Mouse (Mus musculus) testis, postnatal 10 days (tissue): ENCODE results near the gene Atp8a1.
"Not testable (repeated sequence)": the region's sequence is repeated elsewhere in the genome, so short reads cannot be mapped to it uniquely, and the experiment has no call there.

Experiments used
- DNase-seq: peaks from one replicate; pipeline ENCODE4 v3.0.0; 2021; ENCODE audit warnings: low spot score

The Atp8a1 gene

DNA sequence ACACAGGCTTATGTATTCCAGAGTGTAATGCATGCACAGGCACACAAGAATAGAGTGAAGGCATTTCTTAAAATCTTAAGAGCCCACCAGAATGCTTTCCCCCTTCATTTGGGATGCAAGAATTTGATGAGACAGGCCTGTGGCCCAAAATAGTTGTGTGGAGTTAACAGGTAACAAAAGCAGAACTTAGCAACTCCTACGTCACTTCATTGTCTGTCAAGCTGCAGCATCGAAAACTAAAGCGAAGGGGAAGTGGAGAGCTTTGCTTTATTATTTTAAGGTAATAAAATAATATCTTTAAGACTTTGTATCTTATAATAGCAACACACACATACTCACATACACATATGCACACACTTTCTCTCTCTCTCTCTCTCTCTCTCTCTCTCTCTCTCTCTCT lies 20.3 kb downstream of the Atp8a1 start:
- no peak for DNase-seq

DNA sequence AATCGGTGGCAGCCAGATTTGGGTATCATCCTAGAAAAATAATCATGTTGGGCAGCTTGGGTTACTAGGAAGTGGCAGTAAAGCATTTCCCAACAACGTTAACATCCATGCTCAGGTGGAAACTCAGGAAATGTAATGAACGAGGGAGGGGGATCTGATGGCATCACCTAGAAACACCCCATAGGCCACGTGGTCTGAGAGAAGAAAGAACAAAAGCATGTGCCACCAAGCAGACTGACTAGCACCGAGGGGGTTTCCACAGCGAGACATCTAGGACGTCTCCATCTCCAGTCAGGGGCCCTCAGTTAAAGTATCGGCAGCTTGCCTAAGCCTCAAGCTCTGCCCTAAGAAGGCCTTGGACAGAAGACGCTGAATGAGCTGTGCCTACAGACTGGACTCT lies 21.0 kb downstream of the Atp8a1 start:
- no peak for DNase-seq

- DNase-seq = no peak
These were observed 22.6 kb downstream of the Atp8a1 start for GRCm38 (mm10) chr5:67824600-67824999.

- DNase-seq = no peak
These were observed 23.5 kb downstream of the Atp8a1 start for GRCm38 (mm10) chr5:67823771-67824170.

- no peak for DNase-seq
These were observed 24.6 kb downstream of the Atp8a1 start for GRCm38 (mm10) chr5:67822619-67823018.

- no peak for DNase-seq
These were observed 25.2 kb downstream of the Atp8a1 start for GRCm38 (mm10) chr5:67821987-67822401.

DNA sequence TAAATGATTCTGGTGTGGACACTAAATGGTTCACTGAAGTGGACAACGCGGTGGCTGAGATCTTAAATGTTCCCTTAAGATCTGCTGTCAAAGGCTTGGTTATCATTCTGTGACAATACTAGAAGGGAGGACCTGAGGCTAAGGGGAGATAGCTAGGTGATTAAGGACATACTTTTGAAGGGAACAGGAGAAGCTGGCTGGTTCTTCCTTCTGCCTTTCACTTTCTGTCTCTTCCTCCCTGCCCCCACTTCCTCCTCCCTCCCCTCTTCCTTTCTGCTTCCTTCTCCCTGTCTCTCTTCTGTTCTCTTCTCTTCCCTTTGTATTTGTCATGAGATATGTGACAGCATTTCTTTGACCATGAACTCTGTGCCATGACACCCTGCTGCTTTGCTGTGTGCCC lies 26.0 kb downstream of the Atp8a1 start:
- DNase-seq = no peak

- no peak for DNase-seq
These were observed 27.8 kb downstream of the Atp8a1 start for GRCm38 (mm10) chr5:67819451-67819850.

GRCm38 (mm10) chr5:67815572-67816325 lies 31.5 kb downstream of the Atp8a1 start:
- no peak for DNase-seq

DNA sequence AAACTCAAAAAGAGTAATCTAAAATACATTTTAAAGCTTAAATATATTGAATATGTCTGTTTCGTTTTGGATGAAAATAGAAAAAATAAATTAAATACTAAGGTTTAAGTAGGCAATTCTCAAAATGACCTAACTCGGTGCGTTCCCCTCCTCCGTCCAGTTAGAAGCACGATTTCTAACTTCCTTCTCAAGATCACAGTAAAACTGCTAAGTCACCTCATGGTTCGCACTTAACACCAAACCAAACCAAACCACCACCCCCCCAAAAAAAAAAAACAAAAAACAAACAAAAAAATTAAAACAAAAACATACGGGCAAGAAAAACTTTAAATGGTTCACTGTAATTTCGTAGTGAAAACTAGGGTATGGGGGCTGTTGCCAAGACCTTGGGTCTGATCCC lies 32.2 kb downstream of the Atp8a1 start:
- DNase-seq = not testable (repeated sequence)

DNA sequence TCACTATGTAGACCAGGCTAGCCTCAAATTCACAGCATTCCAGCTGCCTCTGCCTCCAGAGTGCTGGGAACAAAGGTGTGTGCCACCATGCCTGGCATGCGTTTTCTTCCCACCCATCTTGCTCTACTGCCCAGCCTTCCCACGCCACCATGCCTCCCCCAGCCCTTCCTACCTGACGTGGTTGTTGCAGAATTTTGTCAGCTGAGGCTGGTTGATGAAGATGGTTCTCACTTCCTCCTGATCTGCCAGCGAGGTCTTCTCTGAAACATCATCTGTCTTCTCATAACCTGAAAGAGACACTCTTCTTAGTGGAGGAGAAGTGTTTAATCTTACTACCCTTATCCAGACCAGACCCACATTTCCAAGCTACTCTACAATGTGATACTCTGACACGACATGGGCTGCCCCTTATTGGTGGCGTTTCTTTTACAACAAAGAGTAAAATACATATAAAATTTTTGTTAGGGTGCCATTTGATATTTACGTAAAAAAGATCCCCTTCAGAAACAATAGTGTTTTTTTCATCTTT lies 32.7 kb downstream of the Atp8a1 start:
- no peak for DNase-seq

- no peak for DNase-seq
These were observed 33.9 kb downstream of the Atp8a1 start for GRCm38 (mm10) chr5:67813334-67813733.

GRCm38 (mm10) chr5:67802174-67803030 lies 44.8 kb downstream of the Atp8a1 start:
- DNase-seq = no peak

GRCm38 (mm10) chr5:67800801-67801200 lies 46.4 kb downstream of the Atp8a1 start:
- DNase-seq = no peak

GRCm38 (mm10) chr5:67799785-67800184 lies 47.4 kb downstream of the Atp8a1 start:
- no peak for DNase-seq

- DNase-seq = no peak
These were observed 48.9 kb downstream of the Atp8a1 start for GRCm38 (mm10) chr5:67798348-67798747.

- DNase-seq = no peak
These were observed 50.0 kb downstream of the Atp8a1 start for GRCm38 (mm10) chr5:67797006-67797958.

GRCm38 (mm10) chr5:67794129-67794800 lies 53.0 kb downstream of the Atp8a1 start:
- DNase-seq = no peak

DNA sequence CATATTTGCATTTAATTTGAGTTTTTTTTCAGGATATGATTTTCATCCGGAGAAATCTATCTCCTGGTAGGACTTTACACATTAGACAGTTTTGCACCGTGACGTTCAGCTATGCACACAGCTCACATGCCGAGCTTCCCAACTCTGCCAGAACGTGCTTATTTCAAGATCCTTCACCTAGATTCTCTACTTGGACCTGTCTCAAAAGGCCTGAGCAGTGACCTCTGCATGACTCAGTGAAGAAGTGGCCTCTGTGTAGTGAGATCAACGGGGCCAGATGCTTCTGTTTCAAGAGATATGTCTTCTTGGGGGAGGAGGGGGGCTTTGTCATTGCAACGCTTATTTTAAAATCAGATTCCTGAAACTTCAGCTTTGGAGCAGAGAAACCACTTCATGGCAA lies 64.5 kb downstream of the Atp8a1 start:
- no peak for DNase-seq

- no peak for DNase-seq
These were observed 69.2 kb downstream of the Atp8a1 start for GRCm38 (mm10) chr5:67778026-67778425.

- no peak for DNase-seq
These were observed 73.0 kb downstream of the Atp8a1 start for GRCm38 (mm10) chr5:67774186-67774585.
